Mouse (Mus musculus) G1E (cell line): ENCODE results near the gene Gm10073. TPM values are rescaled to one million over a fixed set of nuclear protein-coding genes. Genes with fewer than 3 reads are reported as not detected.

Experiments used
- ATAC-seq: 2 replicates; pipeline ENCODE4 v1.8.0; 2016; ENCODE audit warnings: mild to moderate bottlenecking; ENCODE audit not compliant: insufficient number of reproducible peaks, poor library complexity, low FRiP score, severe bottlenecking; ENCODE audit errors: extremely low read depth
- DNase-seq: peaks from one replicate; pipeline ENCODE4 v3.0.0; 2012; ENCODE audit warnings: low spot score
- H3K27me3 ChIP-seq: 2 replicates; pipeline ENCODE4 v1.6.1; 2012; ENCODE audit warnings: mild to moderate bottlenecking, low read length, inconsistent platforms; ENCODE audit not compliant: insufficient read depth
- H3K36me3 ChIP-seq: replicated peaks from 2 replicates; pipeline ENCODE3; 2012; ENCODE audit warnings: mild to moderate bottlenecking, inconsistent platforms
- H3K4me1 ChIP-seq: 2 replicates; pipeline ENCODE4 v1.6.1; 2012; ENCODE audit warnings: low read depth, low read length, inconsistent platforms, mixed read lengths; ENCODE audit not compliant: insufficient read depth
- H3K4me3 ChIP-seq: 2 replicates; pipeline ENCODE4 v1.5.1; 2012; ENCODE audit warnings: low read depth, mild to moderate bottlenecking, inconsistent platforms, low read length, moderate library complexity, mixed read lengths
- H3K9me3 ChIP-seq: replicated peaks from 2 replicates; pipeline ENCODE4 v1.6.1; 2012; ENCODE audit warnings: inconsistent platforms
- CTCF ChIP-seq: IDR thresholded peaks from 2 replicates; pipeline ENCODE4 v1.5.1; 2012; ENCODE audit warnings: low read depth, low read length, inconsistent platforms, mixed read lengths
- GATA1 ChIP-seq: IDR thresholded peaks from 2 replicates; pipeline ENCODE4 v1.6.1; 2012; ENCODE audit warnings: borderline replicate concordance, low read length, inconsistent platforms, mixed read lengths
- GATA2 ChIP-seq: IDR thresholded peaks from 2 replicates; pipeline ENCODE4 v1.6.1; 2012; ENCODE audit warnings: low read depth, low read length, inconsistent platforms, borderline replicate concordance
- POLR2AphosphoS5 ChIP-seq: IDR thresholded peaks from 2 replicates; pipeline ENCODE4 v1.6.1; 2012; ENCODE audit warnings: low read depth, low read length, inconsistent platforms; ENCODE audit not compliant: insufficient replicate concordance
- TAL1 ChIP-seq: conservative IDR thresholded peaks from 2 replicates; pipeline ENCODE4 v1.6.1; 2012; ENCODE audit warnings: low read depth, low read length, inconsistent platforms, mixed read lengths
- polyA plus RNA-seq: library from polyadenylated mRNA; stranded (reverse); fragments of >175 nt; gene quantifications from 2 replicates; pipeline ENCODE4 v1.2.3, GENCODE M21; 2012
- total RNA-seq, 2 experiments: library from RNA; stranded (forward) in 1 of 2; stranded (reverse) in 1 of 2; fragments of 200-1000 nt in 1 of 2; fragments of >200 nt in 1 of 2; fragmentation: Nextera tagmentation in 1 of 2; gene quantifications; 2 replicates each; pipeline ENCODE4 v1.2.3; 2014 to 2017

The Gm10073 gene
- total and polyA plus RNA-seq, 3 experiments, result 19.3 to 296 (median 20.2) TPM

GRCm38 (mm10) chr8:106617196-106617595 lies 43.9 kb upstream of the Gm10073 start:
- ATAC-seq (no peak), DNase-seq (no peak)
- Histone ChIP-seq H3K27me3 (peaks cover 2% of the 10 kb centered on the region; the same call in 1 of the 2 replicates), H3K36me3 (no peaks in the 10 kb centered on the region), H3K4me1 (no peaks in the 10 kb centered on the region), H3K9me3 (no peaks in the 10 kb centered on the region), H3K4me3 (no peak overlapping the region)
- TF ChIP-seq CTCF (no peak), POLR2AphosphoS5 (no peak), GATA2 (no peak), GATA1 (no peak), TAL1 (no peak)

GRCm38 (mm10) chr8:106616679-106617078 lies 43.4 kb upstream of the Gm10073 start:
- H3K27me3 ChIP-seq, result peaks cover 4% of the 10 kb centered on the region; the same call in 1 of the 2 replicates
- TF ChIP-seq GATA1 (no peak), GATA2 (no peak), CTCF (no peak), POLR2AphosphoS5 (no peak), TAL1 (no peak)
- H3K4me1 ChIP-seq, result no peaks in the 10 kb centered on the region
- H3K4me3 ChIP-seq, result no peak overlapping the region
- no peak for ATAC-seq
- H3K36me3 ChIP-seq, result no peaks in the 10 kb centered on the region
- no peak for DNase-seq
- no peaks in the 10 kb centered on the region for H3K9me3 ChIP-seq

DNA sequence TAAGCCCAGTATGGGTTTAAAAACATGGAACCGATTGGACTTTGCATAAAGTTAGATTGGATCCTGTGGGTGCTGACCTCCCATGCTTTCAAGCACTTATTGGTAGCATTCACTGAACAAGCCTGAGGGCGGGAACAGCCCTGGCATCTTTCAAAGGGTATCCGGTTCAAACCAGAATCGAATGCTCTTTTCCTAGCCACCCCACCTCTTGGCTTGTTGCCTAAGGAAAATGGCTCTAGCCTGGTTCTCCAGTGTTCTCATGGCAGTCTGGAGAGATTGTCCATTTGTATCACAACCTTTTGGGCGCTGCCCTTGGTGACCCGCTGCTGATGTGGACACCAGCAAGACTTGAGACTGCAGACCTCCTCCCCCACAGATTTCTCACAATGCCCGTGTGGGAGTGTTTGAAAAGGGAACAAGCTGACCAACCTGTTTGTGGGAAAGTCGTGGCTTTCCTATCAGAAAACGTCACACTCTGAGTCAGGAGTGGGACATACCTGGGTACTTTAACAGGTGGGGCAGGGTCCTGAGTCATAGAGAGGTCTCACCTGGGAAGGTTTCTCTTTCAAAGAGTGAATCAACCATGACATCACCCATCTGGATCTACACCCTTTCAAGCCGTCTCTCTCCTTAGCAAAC lies 42.5 kb upstream of the Gm10073 start:
- H3K4me1 ChIP-seq, result no peaks in the 10 kb centered on the region
- no peaks in the 10 kb centered on the region for H3K36me3 ChIP-seq
- no peak for TF ChIP-seq GATA1
- no peak for TF ChIP-seq GATA2
- no peak for DNase-seq
- ATAC-seq, result no peak
- H3K4me3 ChIP-seq, result no peak overlapping the region
- H3K9me3 ChIP-seq, result no peaks in the 10 kb centered on the region
- H3K27me3 ChIP-seq, result peaks cover 12% of the 10 kb centered on the region; the same call in 1 of the 2 replicates

DNA sequence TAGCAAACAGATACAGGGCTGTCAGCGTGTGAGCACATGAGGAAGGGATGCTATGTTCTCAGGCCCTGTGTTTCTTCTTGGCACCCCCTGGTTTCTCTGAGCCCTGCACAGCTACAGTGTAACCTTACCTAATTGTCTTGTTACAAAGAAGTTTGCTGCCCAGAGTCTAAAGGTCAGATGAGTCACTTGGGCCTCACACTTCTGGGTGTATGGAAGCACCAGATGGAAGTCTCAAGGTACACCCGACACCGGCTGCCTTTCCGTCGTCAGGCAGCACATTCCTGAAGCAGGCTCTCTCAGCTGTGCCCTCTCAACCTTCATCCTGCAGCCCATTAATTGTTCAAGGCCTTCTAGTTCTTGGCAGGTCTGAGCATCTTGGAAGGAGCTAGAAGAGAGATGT lies 41.4 kb upstream of the Gm10073 start:
- no peak overlapping the region for H3K4me3 ChIP-seq
- no peak for DNase-seq
- ATAC-seq, result no peak
- TF ChIP-seq CTCF (no peak), TAL1 (no peak), GATA1 (no peak), GATA2 (no peak), POLR2AphosphoS5 (no peak)
- H3K9me3 ChIP-seq, result no peaks in the 10 kb centered on the region
- H3K27me3 ChIP-seq, result peaks cover 17% of the 10 kb centered on the region
- no peaks in the 10 kb centered on the region for H3K4me1 ChIP-seq
- no peaks in the 10 kb centered on the region for H3K36me3 ChIP-seq

DNA sequence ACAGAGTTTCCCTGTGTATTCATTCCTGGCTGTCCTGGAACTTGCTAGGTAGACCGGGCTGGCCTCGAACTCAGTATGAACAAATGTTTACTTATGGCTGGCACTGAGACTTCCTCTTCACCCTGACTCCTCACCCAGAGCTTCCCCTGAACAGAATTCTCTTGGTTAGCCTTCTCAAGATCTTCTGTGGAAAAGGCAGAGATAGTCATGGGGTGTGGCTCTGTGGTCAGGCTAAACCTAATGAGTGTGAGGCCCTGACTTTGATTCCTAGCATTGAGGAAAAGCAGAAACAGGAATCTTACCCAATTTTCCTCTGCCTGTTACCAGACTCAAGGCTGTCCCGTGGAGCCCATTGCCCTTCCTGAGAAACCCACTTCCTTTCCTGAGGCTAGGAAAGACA lies 38.8 kb upstream of the Gm10073 start:
- Histone ChIP-seq H3K36me3 (no peaks in the 10 kb centered on the region), H3K27me3 (peaks cover 23% of the 10 kb centered on the region), H3K4me1 (no peaks in the 10 kb centered on the region), H3K9me3 (no peaks in the 10 kb centered on the region), H3K4me3 (no peak overlapping the region)
- no peak for ATAC-seq
- no peak for DNase-seq
- no peak for TF ChIP-seq GATA2
- TF ChIP-seq TAL1, result no peak
- TF ChIP-seq CTCF, result no peak
- TF ChIP-seq GATA1, result no peak

DNA sequence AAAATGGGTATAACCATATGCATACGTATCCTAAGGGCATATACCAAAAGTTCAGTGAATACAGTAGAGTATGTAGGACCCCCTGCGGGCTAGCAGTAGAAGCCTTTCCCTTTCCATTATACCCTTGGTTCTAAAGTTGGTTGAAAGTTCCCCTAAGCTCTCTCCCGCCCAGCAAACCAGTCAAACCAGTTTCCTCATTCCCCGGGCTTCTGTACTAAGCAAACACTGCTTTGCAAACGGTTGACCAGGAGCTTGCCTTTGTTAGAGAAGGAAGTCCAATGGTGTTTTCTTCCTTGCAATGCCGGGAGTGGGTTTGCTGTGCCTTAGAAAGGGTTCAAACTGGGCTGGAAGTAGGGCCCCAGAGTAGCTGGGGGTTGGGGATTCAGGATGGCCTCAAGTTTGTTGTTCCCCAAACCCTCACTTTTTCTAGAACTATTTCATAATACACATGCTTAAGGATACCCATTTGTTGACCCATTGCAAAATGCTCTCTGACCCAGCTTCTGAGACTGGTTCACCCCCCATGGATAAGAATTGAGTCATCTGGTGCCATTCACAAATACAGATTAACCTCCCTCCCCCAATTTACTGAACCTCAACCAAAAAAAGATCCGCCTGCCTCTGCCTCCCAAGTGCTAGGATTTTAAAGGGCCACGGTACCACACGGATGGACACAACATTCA lies 37.8 kb upstream of the Gm10073 start:
- Histone ChIP-seq H3K9me3 (no peaks in the 10 kb centered on the region), H3K27me3 (peaks cover 23% of the 10 kb centered on the region), H3K4me3 (no peak overlapping the region), H3K4me1 (no peaks in the 10 kb centered on the region), H3K36me3 (no peaks in the 10 kb centered on the region)
- no peak for TF ChIP-seq GATA1
- no peak for TF ChIP-seq GATA2
- no peak for TF ChIP-seq CTCF
- TF ChIP-seq TAL1, result no peak
- TF ChIP-seq POLR2AphosphoS5, result no peak
- DNase-seq, result no peak
- ATAC-seq, result no peak
